Mouse (Mus musculus) testis, postnatal 10 days (tissue): ENCODE results near the gene Ctf2.

Source experiments
- DNase-seq: peaks from one replicate; pipeline ENCODE4 v3.0.0; 2021; ENCODE audit warnings: low spot score

Gene Ctf2

DNA sequence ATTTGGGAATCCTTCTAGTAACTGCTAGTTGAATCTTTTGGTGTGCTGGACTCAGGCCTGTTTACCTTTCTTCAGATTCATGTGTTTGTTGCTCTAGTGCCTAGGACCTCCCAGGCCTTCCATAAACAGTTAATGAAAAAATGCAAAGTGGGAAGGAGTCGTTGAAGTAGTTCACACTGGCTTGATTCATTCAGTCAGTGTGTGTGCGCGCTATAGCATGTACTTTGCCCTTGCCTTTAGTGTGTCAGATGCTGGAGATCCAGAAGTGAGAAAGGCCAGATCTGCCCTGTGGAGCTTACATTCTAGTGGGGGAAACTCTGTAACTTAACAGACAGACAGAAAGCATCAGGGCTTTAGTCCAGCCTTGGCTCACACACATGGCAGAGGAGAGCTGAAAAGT lies 28.5 kb upstream of the Ctf2 start:
- no peak for DNase-seq

DNA sequence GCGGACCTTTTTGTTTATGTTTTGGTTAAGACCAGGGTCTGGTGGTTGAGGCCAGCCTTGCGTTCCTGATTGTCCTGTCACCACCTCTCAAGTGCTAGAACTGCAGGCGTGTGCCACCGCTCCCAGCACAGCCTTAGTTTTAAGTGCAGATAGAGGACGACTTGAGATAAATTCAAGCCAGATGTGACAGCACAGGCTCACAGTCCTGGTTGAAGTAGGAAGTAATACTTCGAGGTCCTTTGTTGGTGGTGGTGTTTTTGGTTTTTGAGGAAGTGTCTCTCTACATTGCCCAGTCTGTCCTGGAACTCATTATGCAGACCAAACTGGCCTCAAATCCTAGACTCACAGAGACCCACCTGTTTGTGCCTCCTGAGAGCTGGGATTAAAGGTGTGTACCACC lies 27.8 kb upstream of the Ctf2 start:
- DNase-seq, result no peak

DNA sequence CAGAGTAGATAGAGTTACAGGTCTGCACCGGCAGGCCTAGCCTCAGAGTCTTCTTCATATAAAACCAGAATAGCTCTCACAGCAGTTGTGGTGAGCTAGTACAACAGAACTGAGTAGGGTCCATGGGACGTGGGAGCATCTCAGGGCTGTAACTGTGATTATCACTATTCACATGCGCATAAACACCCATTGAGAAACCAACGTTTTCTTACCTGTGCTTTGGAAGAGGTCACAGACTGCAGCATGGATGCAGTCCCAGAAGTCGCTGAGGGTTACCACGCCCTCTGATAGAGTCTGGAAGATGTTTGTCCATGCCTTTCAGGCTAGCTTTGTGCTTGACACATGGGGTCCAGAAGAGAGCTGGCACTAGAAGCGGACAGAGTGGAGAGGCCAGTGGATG lies 21.8 kb upstream of the Ctf2 start:
- DNase-seq, result no peak

DNA sequence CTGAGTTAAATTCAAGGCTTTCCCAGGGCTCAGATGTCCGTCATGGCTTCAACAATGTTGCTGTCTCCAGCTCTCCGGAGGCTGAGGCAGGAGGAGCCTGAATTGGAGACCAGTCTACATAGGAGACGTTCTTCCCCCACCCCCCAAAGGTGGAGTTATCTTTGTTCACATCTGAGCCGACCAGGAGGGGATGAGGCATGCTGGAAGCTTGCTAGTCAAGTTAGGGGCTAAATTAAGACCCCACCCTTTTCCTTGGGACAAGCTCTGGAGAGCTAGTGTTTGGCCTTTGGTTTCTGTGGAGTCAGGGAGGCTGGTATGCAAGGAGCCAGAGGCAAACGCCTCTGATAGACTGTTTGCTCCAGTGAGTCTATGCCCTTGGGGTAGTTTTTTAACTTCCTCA lies 21.2 kb upstream of the Ctf2 start:
- DNase-seq, result no peak

DNA sequence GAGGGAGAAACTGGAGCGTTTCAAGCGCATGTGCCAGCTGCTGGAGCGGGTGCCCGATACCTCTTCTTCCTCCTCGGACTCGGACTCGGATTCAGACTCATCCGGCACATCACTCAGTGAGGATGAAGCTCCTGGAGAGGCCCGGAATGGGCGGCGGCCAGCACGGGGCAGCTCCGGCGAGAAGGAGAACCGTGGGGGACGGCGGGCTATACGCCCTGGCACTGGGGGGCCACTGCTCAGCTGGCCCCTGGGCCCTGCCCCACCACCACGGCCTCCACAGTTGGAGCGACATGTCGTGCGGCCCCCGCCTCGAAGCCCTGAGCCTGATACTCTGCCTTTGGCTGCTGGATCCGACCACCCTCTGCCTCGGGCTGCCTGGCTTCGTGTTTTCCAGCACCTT lies 20.1 kb upstream of the Ctf2 start:
- no peak for DNase-seq

DNA sequence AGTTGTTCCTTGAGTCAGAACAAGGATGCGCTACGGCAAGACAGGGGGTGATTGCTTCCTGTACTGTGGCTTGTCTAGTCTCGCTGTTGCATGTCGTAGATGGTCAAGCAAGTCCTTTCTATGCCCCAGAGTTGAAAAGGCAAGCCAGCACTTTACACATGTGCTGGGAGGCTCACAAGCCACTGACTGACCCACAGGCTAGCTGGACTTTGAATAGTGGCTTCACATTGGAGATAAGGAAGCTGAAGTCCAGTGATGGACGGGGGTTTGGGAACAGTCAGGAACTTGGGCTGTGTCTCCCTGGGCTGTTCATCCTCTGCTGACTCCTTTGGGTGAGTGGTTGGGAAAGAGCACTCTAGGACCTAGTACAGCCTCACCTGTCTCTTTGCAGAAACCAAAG lies 19.7 kb upstream of the Ctf2 start:
- DNase-seq, result no peak

DNA sequence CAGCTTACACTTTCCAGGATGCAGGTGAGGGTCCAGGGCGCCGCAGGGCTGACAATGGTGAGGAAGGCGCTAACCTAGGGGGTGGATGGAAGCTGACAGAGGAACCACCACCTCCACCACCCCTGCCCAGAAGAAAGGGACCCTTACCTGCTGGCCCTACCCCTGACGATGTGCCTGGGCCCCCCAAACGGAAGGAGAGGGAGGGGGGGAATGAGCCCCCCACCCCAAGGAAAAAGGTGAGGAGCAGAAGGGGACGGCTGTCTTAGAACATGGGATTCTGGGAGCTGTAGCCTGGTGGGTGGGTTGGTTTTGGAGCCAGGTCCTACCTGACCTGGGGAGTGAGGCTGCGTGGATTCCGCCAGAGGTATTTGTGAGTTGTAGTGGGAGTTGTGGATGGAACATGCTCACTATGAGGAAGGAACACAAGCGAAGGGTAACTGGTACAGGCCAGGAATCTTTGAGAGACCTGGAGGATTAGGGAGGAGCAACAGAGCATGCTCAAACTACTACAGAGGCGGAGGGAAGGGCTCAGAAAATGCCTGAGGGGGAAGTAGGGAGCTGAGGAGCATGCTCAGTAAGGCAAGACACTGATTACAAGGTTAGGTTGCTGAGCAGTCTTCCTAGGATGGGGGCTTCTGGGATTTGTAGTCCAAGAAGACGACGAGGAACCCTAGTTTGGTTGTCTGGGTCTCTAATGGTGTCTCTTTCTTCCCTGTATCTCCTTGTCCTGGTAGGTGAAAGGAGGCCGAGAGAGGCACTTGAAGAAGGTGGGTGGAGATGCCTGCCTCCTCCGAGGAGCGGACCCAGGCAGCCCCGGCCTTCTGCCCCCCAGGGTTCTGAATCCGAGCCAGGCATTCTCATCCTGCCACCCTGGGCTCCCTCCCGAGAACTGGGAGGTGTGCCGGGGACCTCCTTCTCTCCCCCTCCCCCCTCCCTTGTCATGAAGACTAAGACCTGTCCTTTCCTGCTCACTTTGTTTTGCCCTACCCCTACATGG lies 18.5 kb upstream of the Ctf2 start:
- no peak for DNase-seq

DNA sequence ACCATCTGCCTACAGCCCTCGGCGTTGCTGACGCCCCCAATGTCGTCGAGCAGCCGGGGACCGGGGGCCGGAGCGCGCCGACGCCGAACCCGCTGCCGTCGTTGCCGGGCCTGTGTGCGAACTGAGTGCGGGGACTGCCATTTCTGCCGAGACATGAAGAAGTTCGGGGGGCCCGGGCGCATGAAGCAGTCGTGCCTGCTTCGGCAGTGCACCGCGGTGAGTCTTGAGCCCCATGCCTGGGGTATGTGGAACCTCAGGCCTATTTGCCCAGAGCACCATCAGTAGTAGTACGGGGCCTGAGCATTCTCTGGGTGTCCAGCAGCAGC lies 16.2 kb upstream of the Ctf2 start:
- no peak for DNase-seq

DNA sequence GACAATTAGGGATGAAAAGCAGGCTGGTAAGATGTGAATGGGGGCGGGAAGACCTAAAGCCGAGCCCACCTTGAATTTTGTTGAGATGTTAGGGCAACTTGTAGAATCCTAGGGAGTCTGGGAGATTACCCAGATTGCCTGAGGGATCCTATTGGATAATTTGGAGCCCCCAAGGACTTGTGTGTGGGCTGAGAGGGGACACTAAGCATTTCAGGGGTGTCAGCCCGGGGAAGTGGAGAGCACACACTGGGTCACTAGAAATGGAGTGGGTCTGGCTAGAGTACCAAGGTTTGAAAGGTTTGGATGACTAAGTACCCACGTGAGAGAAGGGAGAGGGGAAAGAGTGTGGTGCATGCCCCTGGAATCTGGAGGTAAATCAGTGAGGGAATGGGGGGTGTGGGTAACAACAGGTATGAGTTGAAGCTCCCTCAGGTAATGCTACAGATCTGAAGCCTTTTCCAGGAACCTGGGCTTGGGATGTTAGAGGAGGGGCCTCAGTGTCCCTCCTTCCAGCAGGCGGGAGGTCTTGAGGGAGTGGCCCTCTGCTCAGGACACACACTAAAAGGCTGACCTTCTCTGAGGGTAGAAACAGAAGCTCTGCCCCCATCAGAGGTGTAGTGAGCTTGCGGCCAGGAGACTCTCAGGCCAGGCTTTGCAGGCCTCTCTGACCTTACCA lies 15.7 kb upstream of the Ctf2 start:
- DNase-seq, result no peak

DNA sequence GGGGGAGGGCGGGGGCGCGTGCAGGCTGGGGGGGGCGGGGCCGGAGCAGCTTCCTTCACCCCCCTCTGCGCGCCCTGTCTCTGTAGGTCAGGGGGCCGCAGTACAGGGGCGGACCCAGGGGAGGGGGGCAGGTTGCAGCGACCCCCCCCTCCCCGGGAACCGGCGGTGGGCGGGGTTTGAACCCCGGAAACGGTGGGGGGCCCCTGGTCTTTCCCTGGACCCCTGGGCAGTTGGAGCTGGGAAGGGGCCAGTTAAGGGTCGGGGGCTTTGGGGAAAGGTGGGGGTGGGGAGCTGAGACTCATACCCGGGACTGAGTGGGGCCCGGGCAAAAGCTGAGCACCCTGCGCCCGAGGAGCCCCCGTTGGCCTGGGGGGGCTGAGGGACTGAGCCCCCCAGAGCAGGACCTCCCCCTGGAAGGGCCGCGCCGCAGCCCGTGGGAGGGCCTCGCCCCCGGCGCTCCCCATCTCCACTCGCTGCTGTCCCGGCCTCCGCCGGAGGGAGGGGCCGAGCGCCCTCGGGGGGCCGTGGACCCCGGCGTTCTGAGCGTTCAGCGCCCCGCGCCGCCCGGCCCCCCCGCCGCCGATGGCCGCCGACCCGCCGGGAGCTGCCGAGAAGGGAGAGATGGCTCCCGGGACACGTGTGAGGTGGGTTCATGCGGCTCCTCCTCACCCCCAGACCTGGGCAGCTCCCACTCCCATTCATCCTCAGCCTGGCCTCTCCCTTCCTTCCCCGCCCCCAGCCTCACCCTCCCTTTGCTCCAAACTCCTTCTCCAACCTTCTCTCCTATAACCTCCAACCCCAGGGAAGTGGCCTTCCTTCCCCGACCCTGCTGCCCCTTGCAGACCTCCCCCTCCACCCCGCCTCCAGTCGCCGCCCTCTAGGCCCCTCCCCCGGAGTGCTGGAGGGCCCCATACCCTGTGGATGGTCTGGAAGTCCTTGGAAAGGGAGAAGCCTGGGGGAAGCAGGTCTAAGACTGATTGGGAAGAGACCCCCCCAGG lies 14.8 kb upstream of the Ctf2 start:
- peak; percentile 80 for DNase-seq

DNA sequence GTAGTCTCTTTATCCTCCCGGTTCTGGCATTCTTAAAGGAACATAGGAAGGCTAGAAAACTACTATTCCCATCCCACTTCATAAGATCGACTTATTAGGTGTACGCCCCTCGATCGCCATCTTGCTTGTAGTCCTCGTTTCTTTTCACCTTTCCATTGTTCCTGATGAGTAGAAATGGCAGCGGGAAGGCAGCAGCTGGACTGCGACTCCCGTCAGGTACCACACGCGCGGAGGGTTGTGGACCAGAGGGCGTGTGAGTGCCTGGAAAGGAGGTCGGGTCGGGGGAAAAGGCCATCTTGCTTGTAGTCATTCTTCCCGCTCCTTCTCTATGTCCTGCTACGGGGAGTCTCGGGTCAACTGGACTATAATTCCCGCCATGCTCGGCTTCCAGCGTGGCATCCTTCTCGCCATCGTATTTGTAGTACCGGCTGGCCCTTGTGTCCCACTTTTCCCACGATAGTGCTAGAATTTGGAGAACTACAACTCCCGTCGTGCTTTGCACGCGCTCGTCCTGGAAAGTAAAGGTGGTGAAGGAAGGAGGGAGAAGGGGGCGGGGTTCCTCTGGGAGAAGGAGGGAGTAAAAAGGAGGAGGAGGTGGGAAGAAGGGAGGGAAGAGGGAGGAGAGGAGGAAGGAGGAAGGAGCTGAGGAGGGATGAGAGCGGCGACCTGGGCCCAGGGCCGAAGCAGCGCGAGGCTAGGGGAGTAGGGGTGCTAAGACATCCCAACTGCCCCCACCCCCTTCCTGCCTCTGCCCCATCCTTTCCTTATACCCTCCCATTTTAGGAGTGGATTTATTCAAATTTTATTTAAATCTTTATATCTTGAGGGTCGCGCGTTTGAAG lies 13.9 kb upstream of the Ctf2 start:
- DNase-seq, result peak; percentile 95

DNA sequence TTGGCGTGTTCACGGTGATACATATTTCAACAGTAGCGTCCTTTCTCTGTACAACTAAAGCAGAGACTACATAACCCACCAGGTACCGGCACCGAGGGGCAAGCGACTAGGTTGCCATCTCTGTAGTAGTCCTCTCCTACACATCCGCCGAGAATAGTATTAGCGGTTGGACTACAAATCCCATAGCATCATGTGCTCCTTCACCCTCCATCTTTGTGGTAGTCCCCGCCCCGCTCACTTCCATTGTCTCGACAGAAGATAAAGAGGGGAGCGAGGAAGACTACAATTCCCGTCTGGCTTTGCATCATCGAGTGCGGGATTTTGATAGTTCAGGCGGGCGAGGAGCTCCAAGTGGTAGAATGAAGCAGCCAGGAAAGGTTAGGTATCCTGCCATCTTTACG lies 13.3 kb upstream of the Ctf2 start:
- peak; percentile 89 for DNase-seq

DNA sequence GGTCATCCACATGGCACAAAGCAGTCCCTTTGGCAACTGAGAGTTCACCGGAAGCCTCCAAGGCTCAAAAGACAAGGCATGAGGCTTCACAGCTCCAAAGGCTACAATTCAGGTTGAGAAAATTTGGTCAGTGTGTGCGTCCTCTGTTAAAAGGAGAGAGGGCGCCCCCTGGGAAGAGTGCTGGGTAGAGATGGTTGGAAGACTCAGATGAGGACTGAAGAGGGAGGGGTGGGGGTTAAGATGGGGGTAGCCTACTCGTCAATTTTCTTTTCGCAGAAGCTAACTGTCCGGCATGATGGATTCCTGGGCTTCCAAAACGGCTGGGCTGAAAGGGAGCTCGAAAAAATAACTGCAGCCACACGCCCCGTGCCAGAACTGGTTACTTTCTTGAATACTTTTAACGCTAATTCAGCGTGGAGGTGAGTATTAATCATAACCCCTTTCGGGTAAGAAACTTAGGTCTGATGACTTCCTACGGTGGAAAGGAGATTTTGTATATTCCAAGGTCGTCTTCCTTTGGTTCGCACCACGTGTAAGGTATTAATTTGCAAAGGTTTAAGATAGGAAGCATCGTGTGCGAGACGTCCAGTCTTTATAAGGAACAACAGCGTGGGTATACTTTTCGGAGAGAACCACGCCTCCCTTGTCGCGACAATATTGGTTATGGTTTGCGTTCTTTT lies 12.5 kb upstream of the Ctf2 start, which contains the start of gene Fbxl19:
Gene Fbxl19, plus strand, starts transcription at position 178 of the 680 bp plus-strand sequence.
- peak; percentile 91 for DNase-seq

DNA sequence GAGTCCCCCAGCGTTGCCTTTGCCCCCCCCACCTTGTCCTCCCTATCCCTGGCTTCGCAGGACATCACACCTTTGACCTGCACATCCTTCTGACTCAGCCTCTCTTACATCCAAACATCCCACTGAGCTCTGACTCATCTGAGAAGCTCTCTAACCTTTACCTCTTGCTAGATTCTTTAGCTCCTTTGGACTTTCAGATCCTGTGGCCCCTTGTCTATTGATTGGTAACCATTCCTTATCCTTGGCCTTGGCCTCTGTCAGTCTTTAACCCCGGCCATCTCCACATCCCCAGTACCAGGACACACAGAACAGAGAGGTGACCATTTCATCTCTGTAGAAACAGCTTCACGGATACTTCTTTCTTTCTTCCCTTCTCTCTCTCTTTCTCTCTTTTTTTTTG lies 1.8 kb downstream of the Ctf2 start:
- DNase-seq, result no peak

DNA sequence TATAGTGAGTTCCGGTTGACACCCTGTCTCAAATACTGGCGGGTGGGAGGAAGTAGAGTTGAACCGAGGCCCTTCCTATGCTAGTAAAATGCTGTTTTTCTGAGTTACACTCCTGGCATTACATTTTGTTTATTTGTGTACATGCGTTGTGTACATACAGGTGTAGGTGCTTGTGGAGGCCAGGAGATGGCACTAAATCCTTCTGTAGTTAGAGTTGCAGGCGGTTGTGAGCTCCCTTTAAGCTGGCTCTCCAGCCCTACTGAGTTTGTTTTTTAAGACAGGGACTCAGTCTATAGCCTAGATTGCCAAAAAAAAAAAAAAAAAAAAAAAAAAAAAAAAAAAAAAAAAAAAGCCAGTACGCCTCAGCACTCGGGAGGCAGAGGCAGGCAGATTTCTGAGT lies 4.1 kb downstream of the Ctf2 start:
- no peak for DNase-seq

DNA sequence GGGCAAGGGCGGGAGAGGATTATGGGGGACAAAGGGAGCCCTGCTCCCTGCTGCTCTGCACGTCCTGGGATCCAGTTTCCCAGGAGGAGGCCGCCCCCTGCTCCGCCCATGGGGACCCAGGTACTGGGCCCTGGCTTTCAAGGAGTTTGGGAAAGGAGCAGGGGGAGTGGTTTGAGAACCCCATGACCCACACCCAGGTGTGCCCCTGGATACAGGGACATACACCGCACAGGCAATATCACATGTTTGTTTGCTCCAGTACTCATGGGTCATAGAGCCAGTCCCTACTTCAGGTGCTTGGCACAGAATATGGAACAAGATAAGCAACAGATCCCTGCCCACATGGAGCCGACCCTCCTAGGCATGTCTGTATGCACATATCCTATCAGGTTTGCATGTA lies 6.0 kb downstream of the Ctf2 start:
- no peak for DNase-seq

DNA sequence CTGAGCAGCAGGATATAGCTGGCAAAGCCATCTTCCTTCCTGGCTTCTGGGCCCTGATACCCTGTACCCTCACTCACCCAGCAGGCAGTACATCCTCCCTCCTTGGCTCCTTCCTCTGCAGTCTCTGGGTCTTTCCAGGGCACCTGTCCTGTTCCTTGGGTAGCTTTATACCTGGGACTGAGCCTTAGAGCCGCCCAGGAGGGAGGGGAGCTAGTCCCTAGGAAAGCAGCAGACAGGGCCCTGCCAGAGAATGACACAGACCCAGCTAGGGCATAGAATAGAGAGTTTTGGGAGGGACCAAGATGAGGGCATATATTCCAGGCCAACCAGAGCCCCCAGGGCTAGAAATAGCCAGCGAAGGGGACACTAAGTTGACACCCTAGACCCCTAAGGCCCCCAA lies 6.5 kb downstream of the Ctf2 start:
- DNase-seq, result no peak

DNA sequence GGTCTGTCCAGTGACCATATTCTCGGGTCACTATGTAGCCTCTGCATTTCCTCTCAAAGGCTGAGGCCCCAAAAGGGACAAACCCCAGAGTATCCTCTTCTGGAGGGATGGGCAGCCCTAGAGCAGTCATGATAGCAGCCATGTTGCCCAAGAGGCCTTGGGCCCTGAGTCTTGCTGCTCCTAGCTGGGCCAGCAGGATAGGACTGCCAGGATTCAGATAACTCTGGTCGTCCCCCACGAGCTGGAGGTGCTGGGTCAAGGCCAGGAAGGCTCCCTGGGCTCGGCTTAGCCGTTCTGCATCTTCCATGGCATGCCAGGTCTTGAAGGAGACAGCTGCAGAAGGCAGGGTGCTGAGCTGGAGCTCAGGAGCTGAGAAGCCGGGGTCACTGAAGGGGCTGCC lies 12.7 kb downstream of the Ctf2 start:
- DNase-seq, result peak; percentile 75

DNA sequence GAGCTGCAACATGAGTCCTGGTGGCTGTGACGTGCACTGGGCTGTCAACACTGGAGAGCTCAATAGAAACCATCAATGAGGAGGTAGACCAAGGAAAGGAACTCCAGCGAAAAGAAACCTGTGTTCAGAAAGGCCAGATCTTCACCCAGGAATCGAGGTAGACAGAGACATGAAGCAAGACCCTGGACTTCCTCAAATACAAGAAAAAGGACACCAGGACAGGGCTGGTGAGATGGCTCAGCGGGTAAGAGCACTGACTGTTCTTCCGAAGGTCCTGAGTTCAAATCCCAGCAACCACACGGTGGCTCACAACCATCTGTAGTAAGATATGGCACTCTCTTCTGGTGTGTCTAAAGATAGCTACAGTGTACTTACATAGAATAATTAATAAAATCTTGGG lies 13.6 kb downstream of the Ctf2 start:
- no peak for DNase-seq

DNA sequence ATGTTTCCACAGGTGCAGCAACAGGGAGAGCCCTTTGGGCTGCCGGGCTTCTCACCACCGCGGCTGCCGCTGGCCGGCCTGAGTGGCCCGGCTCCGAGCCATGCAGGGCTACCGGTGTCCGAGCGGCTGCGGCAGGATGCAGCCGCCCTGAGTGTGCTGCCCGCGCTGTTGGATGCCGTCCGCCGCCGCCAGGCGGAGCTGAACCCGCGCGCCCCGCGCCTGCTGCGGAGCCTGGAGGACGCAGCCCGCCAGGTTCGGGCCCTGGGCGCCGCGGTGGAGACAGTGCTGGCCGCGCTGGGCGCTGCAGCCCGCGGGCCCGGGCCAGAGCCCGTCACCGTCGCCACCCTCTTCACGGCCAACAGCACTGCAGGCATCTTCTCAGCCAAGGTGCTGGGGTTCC lies 15.0 kb downstream of the Ctf2 start:
- peak; percentile 87 for DNase-seq

DNA sequence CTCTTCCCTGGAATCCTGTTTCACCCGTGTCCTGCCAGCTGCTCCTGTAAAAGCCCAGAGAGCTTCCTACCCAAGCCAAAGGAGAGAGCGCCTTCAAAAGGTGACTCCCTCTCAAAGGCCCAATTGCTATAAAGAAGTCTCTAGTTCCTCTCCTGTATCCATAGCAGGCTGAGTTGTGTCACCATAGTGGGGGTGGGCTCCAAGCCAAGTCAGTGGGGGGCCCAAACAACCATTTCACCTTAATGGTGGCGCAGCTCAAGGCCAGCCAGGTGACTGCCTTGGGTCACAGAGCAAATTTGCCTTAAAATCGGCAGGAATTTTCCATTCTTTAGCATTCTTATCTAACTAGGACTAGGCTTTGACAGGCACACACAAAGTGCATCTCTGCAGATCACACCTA lies 17.1 kb downstream of the Ctf2 start:
- DNase-seq, result no peak
